Mouse (Mus musculus) kidney, postnatal 25 days (tissue): ENCODE data around the gene Unc13c.
A peak's percentile ranks its signal among the peaks of the same experiment; 100 is the strongest.

Experiments used
- DNase-seq, 2 experiments: peaks; one replicate each; pipeline ENCODE4 v3.0.0; 2021; ENCODE audit warnings: mixed read lengths in 2 of 2

Gene Unc13c

GRCm38 (mm10) chr9:73968641-73969121 lies at the start of gene Unc13c:
Gene Unc13c, minus strand, starts transcription at chr9:73968966.
- peak; percentile 23 to 43 for DNase-seq

GRCm38 (mm10) chr9:74007976-74008686 lies 39.4 kb upstream of the Unc13c start:
- peak; percentile 50 to 51 for DNase-seq

GRCm38 (mm10) chr9:74002388-74002990 lies 33.7 kb upstream of the Unc13c start:
- DNase-seq = no peak

- DNase-seq = peak in 1 of 2 experiments; percentile 2
These were observed 19.3 kb upstream of the Unc13c start for GRCm38 (mm10) chr9:73988096-73988495.

- DNase-seq = no peak
These were observed 18.5 kb upstream of the Unc13c start for GRCm38 (mm10) chr9:73987236-73987635.

GRCm38 (mm10) chr9:73982597-73983344 lies 14.0 kb upstream of the Unc13c start:
- peak; percentile 53 to 89 for DNase-seq

- no peak for DNase-seq
These were observed 3.7 kb upstream of the Unc13c start for GRCm38 (mm10) chr9:73972327-73972988.

- DNase-seq = peak; percentile 4 to 35
These were observed 2.0 kb upstream of the Unc13c start for GRCm38 (mm10) chr9:73970717-73971116.

GRCm38 (mm10) chr9:73965322-73965915 lies 3.3 kb downstream of the Unc13c start:
- peak; percentile 32 to 41 for DNase-seq

GRCm38 (mm10) chr9:73962471-73962870 lies 6.3 kb downstream of the Unc13c start:
- no peak for DNase-seq

- no peak for DNase-seq
These were observed 16.4 kb downstream of the Unc13c start for GRCm38 (mm10) chr9:73952331-73952730.

GRCm38 (mm10) chr9:73951586-73951985 lies 17.2 kb downstream of the Unc13c start:
- DNase-seq = no peak

GRCm38 (mm10) chr9:73934844-73935243 lies 33.9 kb downstream of the Unc13c start:
- DNase-seq = no peak

- no peak for DNase-seq
These were observed 36.8 kb downstream of the Unc13c start for GRCm38 (mm10) chr9:73931988-73932387.

GRCm38 (mm10) chr9:73927276-73927675 lies 41.5 kb downstream of the Unc13c start:
- no peak for DNase-seq

GRCm38 (mm10) chr9:73922449-73923115 lies 46.2 kb downstream of the Unc13c start:
- DNase-seq = peak in 1 of 2 experiments; percentile 13

GRCm38 (mm10) chr9:73905959-73906358 lies 62.8 kb downstream of the Unc13c start:
- no peak for DNase-seq

- DNase-seq = no peak
These were observed 70.2 kb downstream of the Unc13c start for GRCm38 (mm10) chr9:73898516-73898915.

- no peak for DNase-seq
These were observed 72.6 kb downstream of the Unc13c start for GRCm38 (mm10) chr9:73896210-73896609.

GRCm38 (mm10) chr9:73883587-73883986 lies 85.2 kb downstream of the Unc13c start:
- DNase-seq = no peak

GRCm38 (mm10) chr9:73883143-73883542 lies 85.6 kb downstream of the Unc13c start:
- no peak for DNase-seq

- no peak for DNase-seq
These were observed 86.3 kb downstream of the Unc13c start for GRCm38 (mm10) chr9:73882393-73882919.
